Mouse (Mus musculus) stomach, postnatal 0 days (tissue): Measurements from ENCODE around the gene Rnf214.

Experiments
- CTCF ChIP-seq: IDR thresholded peaks from 2 replicates; pipeline ENCODE4 v1.5.1; 2016; ENCODE audit warnings: antibody characterized with exemption, low read depth, mild to moderate bottlenecking, moderate library complexity
- EP300 ChIP-seq: optimal IDR thresholded peaks from 2 replicates; pipeline ENCODE3; 2016; ENCODE audit warnings: antibody characterized with exemption

DNA sequence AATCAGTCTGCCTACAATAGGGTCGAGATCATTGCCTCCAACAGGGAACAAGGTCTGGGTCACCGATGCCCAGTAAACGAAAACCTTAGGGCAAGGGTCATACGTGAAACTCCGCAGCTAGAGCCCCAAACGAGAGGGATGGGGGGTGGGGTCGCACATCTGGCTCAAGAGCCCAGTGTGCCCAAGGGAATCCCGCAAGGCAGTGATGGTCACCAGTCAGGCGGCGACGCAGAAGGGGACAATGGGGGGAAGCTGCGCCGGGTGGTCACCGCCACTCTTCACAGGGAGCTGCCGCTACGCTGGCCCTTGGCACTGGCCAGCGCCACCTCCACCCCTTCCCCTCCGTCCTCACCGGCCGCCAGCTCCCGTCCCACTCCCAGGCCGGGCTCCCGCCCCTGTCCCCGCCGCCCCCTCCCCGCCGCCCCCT is 887 bp downstream of the Rnf214 start:
- TF ChIP-seq CTCF: no peak
- TF ChIP-seq EP300: no peak
